Mouse (Mus musculus) frontal cortex, postnatal 25 days (tissue): ENCODE measurements around the gene Fam166b.

ENCODE experiments used
- DNase-seq, 2 experiments: peaks; one replicate each; pipeline ENCODE4 v3.0.0; 2022; ENCODE audit warnings: low spot score in 2 of 2

The Fam166b gene

DNA sequence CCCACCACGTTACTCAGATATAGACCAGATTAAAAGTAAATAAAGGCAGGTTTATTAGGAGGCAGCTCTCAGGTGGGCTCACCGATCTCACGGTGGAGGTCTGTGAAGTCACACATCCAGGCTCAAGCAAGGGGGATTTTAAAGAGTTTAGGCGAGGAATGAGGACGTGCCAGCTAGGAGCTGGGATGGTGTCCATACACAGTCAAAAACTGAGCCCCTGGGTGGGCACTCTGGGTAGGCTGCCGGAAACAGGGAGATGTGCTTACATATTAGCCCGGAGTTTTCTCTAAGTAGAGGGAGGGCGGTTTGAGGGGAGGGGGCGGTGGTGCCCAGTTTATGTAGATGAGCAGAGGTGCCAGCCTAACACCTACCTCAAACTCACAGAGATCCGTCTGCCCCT lies 48.0 kb downstream of the Fam166b start:
- no peak for DNase-seq

DNA sequence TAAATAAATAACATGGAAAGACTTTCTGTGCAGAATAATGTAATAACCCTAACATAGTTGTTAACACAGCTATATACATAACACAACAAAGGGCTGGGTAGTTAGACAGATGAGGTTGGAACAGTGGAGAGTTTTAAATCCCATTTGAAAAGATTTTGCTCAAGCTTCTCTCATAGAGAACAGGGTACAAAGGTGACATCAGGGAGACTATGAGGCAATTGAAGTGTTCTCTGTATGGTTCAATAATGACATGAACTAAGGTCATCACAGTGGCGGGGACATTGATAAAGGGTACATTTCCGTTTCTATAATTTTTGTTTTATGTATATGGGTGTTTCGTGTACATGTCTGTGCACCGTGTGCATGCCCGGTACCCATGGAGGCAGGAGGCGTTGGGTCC lies 49.3 kb downstream of the Fam166b start:
- no peak for DNase-seq
